Comparison of ENCODE assay signal across 16 mouse cellular contexts in the genomic region with DNA sequence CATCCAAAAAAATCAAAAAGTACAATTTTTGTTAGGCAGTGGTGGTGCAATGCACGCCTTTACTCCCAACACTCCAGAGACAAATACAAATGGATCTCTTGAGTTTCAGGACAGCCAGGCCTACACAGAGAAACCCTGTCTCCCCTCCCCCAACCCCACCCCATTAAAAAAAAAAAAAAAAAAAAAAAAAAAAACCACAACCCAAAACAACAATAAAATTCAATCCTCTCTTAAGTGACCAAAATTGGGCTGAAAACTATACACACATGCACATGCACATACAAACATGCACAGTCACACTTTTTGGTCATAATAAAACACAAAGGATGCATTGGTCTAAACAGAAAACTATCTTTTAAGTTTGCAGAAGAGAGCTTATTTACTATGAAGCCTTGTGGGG. TPM values are rescaled to one million over a fixed set of nuclear protein-coding genes. Genes with fewer than 3 reads are reported as not detected.
DNase-seq lines count a peak whose midpoint lies in the region; ATAC-seq and TF ChIP-seq lines count a peak whose summit lies in the region.
"Had no signal": no experiment of that assay in that cellular context is flagged by ENCODE, and none has a peak within 500 bp of the region (broad histone marks: within the 10 kb centered on the region; RNA-seq: fewer than 3 reads in every experiment).

No protein-coding gene starts in this region.

- peaks cover 57% of the 10 kb centered on the region for H3K4me1 ChIP-seq in heart, embryonic 13.5 days
- peaks cover 35% of the 10 kb centered on the region for H3K4me1 ChIP-seq in lung, adult 2 months (ENCODE audit: control insufficient read depth, insufficient read depth, low read length)
- H3K4me1 ChIP-seq in hindbrain, embryonic 15.5 days (replicated peaks), result peaks cover 29% of the 10 kb centered on the region
- peaks cover 14% of the 10 kb centered on the region; the same call in 1 of the 2 replicates for H3K4me1 ChIP-seq in neural tube, embryonic 14.5 days (ENCODE audit: control insufficient read depth, insufficient read depth, low read length)
- H3K4me1 ChIP-seq in intestine, embryonic 15.5 days (replicated peaks), result peaks cover 5% of the 10 kb centered on the region; the same call in 1 of the 2 replicates

- H3K27me3 ChIP-seq in heart, embryonic 13.5 days (replicated peaks), result no peaks in the 10 kb centered on the region
- H3K27me3 ChIP-seq in hindbrain, embryonic 15.5 days, result no peaks in the 10 kb centered on the region
- no peaks in the 10 kb centered on the region for H3K27me3 ChIP-seq in neural tube, embryonic 14.5 days (ENCODE audit: control insufficient read depth, insufficient read depth, low read length)
- H3K27me3 ChIP-seq in intestine, embryonic 15.5 days (replicated peaks), result peaks cover 5% of the 10 kb centered on the region; the same call in 1 of the 2 replicates
- H3K27me3 ChIP-seq: embryonic facial prominence, embryonic 15.5 days; liver, embryonic 15.5 days; Patski had no signal

- no peaks in the 10 kb centered on the region for H3K36me3 ChIP-seq in heart, embryonic 13.5 days
- no peaks in the 10 kb centered on the region for H3K36me3 ChIP-seq in hindbrain, embryonic 15.5 days
- H3K36me3 ChIP-seq in neural tube, embryonic 14.5 days (ENCODE audit: control insufficient read depth, insufficient read depth, low read length), result no peaks in the 10 kb centered on the region
- H3K36me3 ChIP-seq in intestine, embryonic 15.5 days, result no peaks in the 10 kb centered on the region
- H3K36me3 ChIP-seq: embryonic facial prominence, embryonic 15.5 days; limb, embryonic 10.5 days; liver, embryonic 15.5 days had no signal

- H3K9me3 ChIP-seq in heart, embryonic 13.5 days, result no peaks in the 10 kb centered on the region
- no peaks in the 10 kb centered on the region for H3K9me3 ChIP-seq in hindbrain, embryonic 15.5 days
- no peaks in the 10 kb centered on the region for H3K9me3 ChIP-seq in neural tube, embryonic 14.5 days (ENCODE audit: control insufficient read depth, low read length)
- H3K9me3 ChIP-seq in intestine, embryonic 15.5 days, result no peaks in the 10 kb centered on the region
- H3K9me3 ChIP-seq: embryonic facial prominence, embryonic 15.5 days; limb, embryonic 10.5 days; liver, embryonic 15.5 days had no signal

- no peak for DNase-seq in heart, adult 18-20 months
- DNase-seq in lung, adult 2 months, result no peak
- no peak for DNase-seq in lung, postnatal 25 days (ENCODE audit: low spot score)
- DNase-seq: cerebellum, adult 18-20 months; kidney, adult 18-20 months; kidney, postnatal 25 days; right cerebral cortex, postnatal 25 days had no signal

- TF ChIP-seq POLR2A in lung, adult 2 months (IDR thresholded peaks at IDR 0.05; ENCODE audit: borderline replicate concordance, extremely low read depth, low read depth, low read length), result no peak

- ATAC-seq in heart, embryonic 13.5 days (ENCODE audit: extremely low read depth, insufficient number of reproducible peaks, low FRiP score, low TSS enrichment), result no peak
- ATAC-seq in hindbrain, embryonic 15.5 days (ENCODE audit: low FRiP score, low read depth), result no peak
- ATAC-seq in neural tube, embryonic 14.5 days (ENCODE audit: low read depth), result no peak
- no peak for ATAC-seq in intestine, embryonic 15.5 days
- ATAC-seq: Patski had no signal

- TF ChIP-seq CTCF in lung, adult 2 months (IDR thresholded peaks at IDR 0.05; ENCODE audit: insufficient read depth, low read length), result no peak

- peak overlapping the region; percentile 68 for H3K4me2 ChIP-seq in heart, embryonic 13.5 days
- peak overlapping the region; percentile 43 for H3K4me2 ChIP-seq in hindbrain, embryonic 15.5 days
- H3K4me2 ChIP-seq in neural tube, embryonic 14.5 days (ENCODE audit: low read depth, low read length), result peak overlapping the region; percentile 46; the same call in 1 of the 2 replicates
- no peak overlapping the region for H3K4me2 ChIP-seq in intestine, embryonic 15.5 days (replicated peaks)
- H3K4me2 ChIP-seq: embryonic facial prominence, embryonic 15.5 days; liver, embryonic 15.5 days had no signal

- H3K27ac ChIP-seq in heart, embryonic 13.5 days (replicated peaks), result no peak overlapping the region
- H3K27ac ChIP-seq in hindbrain, embryonic 15.5 days (replicated peaks), result no peak overlapping the region
- H3K27ac ChIP-seq in neural tube, embryonic 14.5 days (ENCODE audit: low read depth, low read length), result no peak overlapping the region
- no peak overlapping the region for H3K27ac ChIP-seq in intestine, embryonic 15.5 days
- H3K27ac ChIP-seq: embryonic facial prominence, embryonic 15.5 days; limb, embryonic 10.5 days; liver, embryonic 15.5 days; macrophage had no signal

- 51% methylated on average over 1 of the region's 1 CpGs for WGBS in heart, embryonic 13.5 days
- 39% methylated on average over 1 of the region's 1 CpGs for WGBS in lung, adult 2 months
- WGBS in hindbrain, embryonic 15.5 days, result 53% methylated on average over 1 of the region's 1 CpGs
- WGBS in neural tube, embryonic 14.5 days, result 26% methylated on average over 1 of the region's 1 CpGs
- 75% methylated on average over 1 of the region's 1 CpGs for WGBS in intestine, embryonic 15.5 days

- peak overlapping the region; percentile 40 for H3K4me3 ChIP-seq in heart, embryonic 13.5 days
- peak overlapping the region; percentile 16 for H3K4me3 ChIP-seq in lung, adult 2 months (replicated peaks; ENCODE audit: extremely low read depth, low read depth, low read length)
- H3K4me3 ChIP-seq in hindbrain, embryonic 15.5 days, result no peak overlapping the region
- H3K4me3 ChIP-seq in neural tube, embryonic 14.5 days (ENCODE audit: low read depth, low read length), result no peak overlapping the region
- H3K4me3 ChIP-seq in intestine, embryonic 15.5 days (replicated peaks), result no peak overlapping the region
- H3K4me3 ChIP-seq: embryonic facial prominence, embryonic 15.5 days; limb, embryonic 10.5 days; liver, embryonic 15.5 days had no signal

- H3K9ac ChIP-seq in heart, embryonic 13.5 days, result peak overlapping the region; percentile 73
- H3K9ac ChIP-seq in hindbrain, embryonic 15.5 days, result no peak overlapping the region
- H3K9ac ChIP-seq in neural tube, embryonic 14.5 days (replicated peaks; ENCODE audit: low read depth, low read length), result no peak overlapping the region
- no peak overlapping the region for H3K9ac ChIP-seq in intestine, embryonic 15.5 days
- H3K9ac ChIP-seq: embryonic facial prominence, embryonic 15.5 days; liver, embryonic 15.5 days had no signal

RNA-seq across cellular contexts. Expression of gene Qk, which starts 9.6 kb away (rescaled TPM):
- polyA plus RNA-seq in heart, embryonic 13.5 days (2015; fragmentation: Nextera tagmentation; extraction: Ambion mirVana), result 32.9 and 37.0 TPM in 2 replicates
- total RNA-seq in heart, adult 18-20 months (2021), result 100 to 1,000 TPM; 490 to 493 TPM
- 381 and 394 TPM in 2 replicates for polyA plus RNA-seq in lung, adult 2 months (2012; rRNA removed)
- polyA plus RNA-seq in hindbrain, embryonic 15.5 days (2015; fragmentation: Nextera tagmentation; extraction: Ambion mirVana), result 45.3 and 47.2 TPM in 2 replicates
- polyA plus RNA-seq in neural tube, embryonic 14.5 days (2014; fragmentation: Nextera tagmentation; extraction: Ambion mirVana), result 64.6 and 70.0 TPM in 2 replicates
- 12.6 and 13.0 TPM in 2 replicates for polyA plus RNA-seq in intestine, embryonic 15.5 days (2015; fragmentation: Nextera tagmentation; extraction: Ambion mirVana)

Comparison
In these comparisons a context has a peak if more than half of its experiments do, and no peak if none do; other contexts are left out.
1. H3K4me3 ChIP-seq: peak in heart, embryonic 13.5 days (single experiment) and lung, adult 2 months (single experiment); none in hindbrain, embryonic 15.5 days (single experiment), neural tube, embryonic 14.5 days (single experiment) and intestine, embryonic 15.5 days (single experiment).